Mouse (Mus musculus) embryonic stem cell, embryonic (primary cell): ENCODE measurements at regions not wholly inside any gene's neighbourhood (a gene's known extent, or its start where the extent isn't known, plus 50 kb on each side); places are given as distances from the start of the nearest gene placed in this dataset.

Experiments
- CTCF ChIA-PET, 4 experiments: fragments of 300-600 bp in 2 of 4; fragments of 350-600 bp in 2 of 4; sonication (Branson Sonifier 250); formaldehyde crosslinking; loops; one replicate each; lab custom pipeline; 2022; ENCODE audit warnings: inconsistent platforms in 2 of 4; lab: Charles Lee
- POLR2A ChIA-PET, 4 experiments: fragments of 300-600 bp in 2 of 4; fragments of 350-600 bp in 2 of 4; sonication (Branson Sonifier 250); formaldehyde crosslinking; loops; one replicate each; lab custom pipeline; 2022; ENCODE audit warnings: antibody characterized with exemption in 4 of 4, inconsistent platforms in 1 of 4; lab: Charles Lee

DNA sequence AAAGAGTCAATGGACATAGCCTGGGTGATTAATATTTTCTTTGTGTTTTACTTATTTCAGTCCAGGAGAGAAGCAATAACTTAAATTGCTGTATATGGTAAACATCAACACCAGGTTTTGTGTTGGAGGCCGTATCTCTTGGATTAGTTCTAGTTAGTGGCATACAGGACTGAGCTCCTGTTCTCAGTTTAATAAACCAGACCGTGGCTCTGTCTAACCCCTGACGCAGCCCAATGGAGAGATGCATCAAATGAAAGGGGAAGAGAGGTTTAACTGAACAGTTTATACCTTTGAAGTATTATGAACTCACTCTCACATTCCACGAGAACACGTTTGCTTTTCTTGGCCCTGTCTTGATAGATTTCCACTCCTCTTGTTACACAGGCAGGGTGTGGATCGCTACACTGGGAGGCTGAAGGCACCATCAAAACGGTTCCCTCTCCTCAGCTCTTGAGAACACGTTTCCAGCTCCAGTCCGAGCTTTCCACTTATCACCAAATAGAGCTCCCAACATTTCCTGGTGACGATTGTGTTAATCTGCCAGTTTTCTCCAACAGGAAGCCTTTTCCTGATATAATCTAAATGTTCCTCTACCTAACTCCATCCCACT is 54.0 kb upstream of the Cerkl start:
- ChIA-PET CTCF (interaction anchor here in 2 of 4 experiments (0.9 to 2.5 kb wide), 6 partner anchors 11 to 265 kb away, joined by 4 to 9 read pairs (median 6); no protein-coding TSS in a partner anchor), POLR2A (interaction anchor here in 1 of 4 experiments (1.0 to 1.2 kb wide), 2 partner anchors 125 to 128 kb away, joined by 3 read pairs; no protein-coding TSS in a partner anchor)

DNA sequence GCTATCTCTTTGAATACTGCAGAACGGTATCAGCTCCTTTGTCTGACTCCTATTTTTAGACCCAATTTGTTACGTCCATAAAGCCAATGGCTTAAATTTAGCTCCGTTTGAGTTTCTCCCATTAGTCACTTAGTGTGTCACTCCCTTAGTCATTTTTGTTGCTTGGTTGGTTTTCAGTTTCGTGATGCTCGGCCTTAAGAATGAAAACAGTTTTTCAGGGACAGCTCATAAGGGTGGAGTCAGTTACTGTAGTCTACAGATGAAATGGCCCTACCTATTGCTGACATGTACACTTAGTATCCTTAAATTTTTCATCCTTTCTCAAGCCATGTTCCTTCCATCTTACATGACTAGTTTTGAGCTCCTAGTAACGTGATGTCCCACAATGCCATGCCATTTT is 54.5 kb upstream of the Cerkl start:
- POLR2A ChIA-PET: interaction anchor here in 2 of 4 experiments (1.0 to 1.2 kb wide), 3 partner anchors 125 to 128 kb away, joined by 3 to 4 read pairs (median 3); partner anchors contain the start of gene Itprid2 (in 1 of the 2)
- CTCF ChIA-PET: interaction anchor here in 3 of 4 experiments (0.9 to 2.5 kb wide), 9 partner anchors 12 to 264 kb away, joined by 3 to 10 read pairs (median 7); no protein-coding TSS in a partner anchor

DNA sequence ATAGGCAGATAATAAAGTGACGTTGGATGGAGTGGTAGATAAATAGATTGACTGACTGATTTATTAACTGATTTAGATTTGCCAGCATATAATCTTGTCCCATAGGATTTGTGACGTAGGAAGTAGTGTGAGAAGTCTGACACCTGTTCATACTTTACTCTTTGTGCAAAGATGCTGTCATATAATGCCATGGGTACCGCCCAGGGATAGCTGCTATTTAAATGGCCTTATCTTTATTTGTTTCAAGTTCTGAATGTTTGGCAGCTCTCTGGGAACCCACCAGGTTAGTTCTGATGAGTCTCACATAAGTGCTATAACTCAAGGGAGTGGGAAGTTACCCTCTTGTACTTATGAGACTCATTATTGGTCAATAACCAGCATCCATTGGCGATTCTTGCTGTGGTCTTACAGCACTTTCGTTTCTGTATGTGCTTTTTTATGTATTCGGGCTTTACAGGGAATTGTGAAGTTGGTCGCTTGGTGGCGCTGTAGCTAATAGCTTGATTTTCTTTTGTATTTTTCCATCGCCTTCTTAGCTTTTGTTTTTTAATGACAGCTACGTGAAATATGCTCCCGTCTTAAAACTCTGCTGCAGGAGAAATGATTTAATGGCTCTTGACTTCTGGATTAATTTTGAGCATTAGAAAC is 55.2 kb upstream of the Cerkl start:
- POLR2A ChIA-PET: interaction anchor here in 2 of 4 experiments (1.0 to 1.2 kb wide), 2 partner anchors 16 to 124 kb away, joined by 4 read pairs; partner anchors contain the start of gene Itprid2 (in 1 of the 2)

DNA sequence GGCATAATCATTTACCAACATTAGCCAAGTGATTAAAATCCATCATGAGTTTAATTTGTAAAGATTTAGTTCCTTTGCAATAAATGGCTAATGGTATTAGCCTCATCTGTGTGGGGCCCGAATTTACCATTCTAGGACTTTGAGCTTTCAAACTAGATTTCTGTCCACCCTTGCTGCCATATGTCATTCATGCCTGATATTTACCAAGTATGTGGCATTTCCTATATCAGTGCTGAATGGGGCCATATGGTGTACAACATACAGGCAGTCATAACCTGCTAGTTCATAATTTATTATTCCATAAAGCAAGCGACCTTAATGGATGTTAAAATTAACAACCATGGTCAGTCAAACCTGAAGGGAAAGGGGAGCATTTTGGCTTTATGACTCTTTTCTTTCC is 55.8 kb upstream of the Cerkl start:
- ChIA-PET CTCF (interaction anchor here (0.6 to 2.5 kb wide), 14 partner anchors 11 to 763 kb away, joined by 3 to 10 read pairs (median 4); no protein-coding TSS in a partner anchor), POLR2A (interaction anchor here in 2 of 4 experiments (1.0 to 1.2 kb wide), 2 partner anchors 16 to 123 kb away, joined by 4 read pairs; partner anchors contain the start of gene Itprid2 (in 1 of the 2))

More for the DNA sequence above, 55.2 kb upstream of the Cerkl start:
- CTCF ChIA-PET: interaction anchor here (0.6 to 2.5 kb wide), 16 partner anchors 11 to 763 kb away, joined by 3 to 10 read pairs (median 4); no protein-coding TSS in a partner anchor

DNA sequence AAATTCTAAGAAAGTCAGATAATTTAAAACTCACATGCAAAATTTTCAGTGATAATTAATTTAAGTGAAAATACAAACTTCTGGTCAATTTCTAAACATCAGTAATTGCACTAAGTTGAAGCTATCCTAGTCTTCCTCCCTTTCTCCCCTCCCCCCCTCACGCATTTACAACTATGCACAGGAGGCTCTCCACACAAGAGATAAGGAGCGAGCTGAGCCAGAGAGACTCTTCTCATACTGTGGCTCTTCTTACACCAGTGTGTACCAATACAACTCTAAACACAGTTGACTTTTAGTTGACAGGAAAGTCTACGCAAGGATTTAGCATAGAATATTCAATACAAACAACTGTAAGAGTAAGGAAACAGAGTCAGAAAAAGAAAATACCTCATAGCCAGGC is 57.1 kb upstream of the Cerkl start:
- CTCF ChIA-PET: interaction anchor here in 1 of 4 experiments (2.3 kb wide), 1 partner anchor 14 kb away, joined by 5 read pairs; no protein-coding TSS in a partner anchor
- POLR2A ChIA-PET: interaction anchor here in 1 of 4 experiments (0.8 kb wide), 1 partner anchor 720 kb away, joined by 3 read pairs; no protein-coding TSS in a partner anchor

DNA sequence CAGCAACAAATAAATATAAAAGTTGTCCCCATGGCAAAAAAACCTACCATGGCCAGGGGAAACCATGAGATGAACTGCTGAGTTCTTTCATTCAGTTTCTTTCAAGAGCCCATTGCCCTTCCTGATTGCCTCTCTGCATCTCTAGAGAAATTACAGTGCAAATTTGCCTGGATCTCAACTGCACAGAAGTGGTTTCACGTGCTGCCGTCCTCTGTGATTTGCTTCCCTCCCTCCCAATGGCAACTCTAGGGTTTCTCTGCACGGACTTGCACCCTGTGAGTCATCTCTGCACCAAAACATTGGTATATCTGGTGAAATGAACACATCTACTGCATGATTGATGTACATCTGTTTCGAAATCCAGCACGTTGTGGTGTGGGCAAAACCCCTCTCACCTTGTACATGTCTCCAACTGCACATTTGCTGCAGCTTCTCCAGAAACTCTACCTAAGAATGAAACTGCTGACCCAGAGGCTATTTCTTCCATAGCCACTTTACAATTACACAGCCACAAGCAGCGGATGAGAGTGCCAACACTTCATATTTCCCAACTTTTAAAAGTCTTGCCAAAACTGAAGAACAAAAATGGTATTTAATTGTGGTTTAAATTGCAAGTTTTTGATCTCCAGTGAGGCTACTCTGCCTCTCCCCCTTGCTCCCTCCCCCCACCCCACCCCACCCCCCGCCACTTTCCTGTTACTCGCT is 61.6 kb upstream of the Cerkl start:
- ChIA-PET POLR2A (no interaction called here), CTCF (no interaction called here)

DNA sequence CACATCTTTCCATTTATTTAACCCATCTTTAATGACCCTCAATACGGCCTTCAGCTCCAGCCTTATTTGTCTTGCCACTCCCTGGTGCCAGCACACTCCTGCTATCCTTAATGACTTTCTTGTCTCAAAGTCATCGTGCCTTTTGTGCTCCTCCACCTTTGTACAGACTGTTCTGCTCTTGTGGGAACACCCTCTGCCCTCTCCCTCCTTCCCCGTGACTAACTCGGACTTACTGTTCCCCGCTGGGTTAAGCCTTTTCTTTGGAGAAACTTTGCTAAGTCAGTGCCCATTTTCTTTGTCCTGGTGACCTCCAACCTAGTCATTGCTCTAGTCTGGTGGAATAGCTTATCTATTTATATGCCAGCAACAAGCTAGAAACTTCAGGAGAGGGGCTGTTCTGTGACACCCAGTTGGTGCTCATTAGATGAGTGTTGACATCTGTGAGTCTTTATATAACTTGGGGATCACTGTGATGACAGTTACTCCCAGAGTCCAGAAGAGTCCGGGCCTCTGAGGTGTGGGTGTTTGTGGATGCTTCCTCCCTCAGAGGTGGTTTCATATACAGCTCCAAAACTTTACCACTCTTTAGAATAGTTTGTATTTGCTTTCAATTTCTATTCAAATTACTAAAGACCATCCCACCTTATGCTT is 63.3 kb upstream of the Cerkl start:
- ChIA-PET POLR2A (interaction anchor here in 1 of 4 experiments (1.5 kb wide), 1 partner anchor 9 kb away, joined by 7 read pairs; no protein-coding TSS in a partner anchor), CTCF (interaction anchor here in 1 of 4 experiments (0.6 kb wide), 1 partner anchor 148 kb away, joined by 4 read pairs; no protein-coding TSS in a partner anchor)

DNA sequence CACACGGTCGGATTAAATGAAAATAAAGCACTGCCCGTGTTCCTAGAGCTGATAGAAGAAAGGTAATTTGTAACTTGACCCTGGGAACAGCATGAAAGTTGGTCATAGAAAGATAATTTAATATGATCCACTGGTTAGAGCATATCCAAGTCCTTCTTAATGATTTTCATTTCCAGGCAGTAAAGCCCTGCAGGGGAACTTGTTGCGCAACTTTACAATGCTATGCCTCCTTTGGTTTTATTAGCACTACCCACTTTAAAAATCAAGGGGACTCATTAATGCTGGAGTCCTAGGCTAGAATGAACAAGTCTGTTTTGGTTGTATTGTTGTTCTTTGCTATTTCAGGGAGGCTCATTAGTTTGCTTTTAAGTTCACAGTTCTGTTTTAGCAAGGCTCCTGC is 66.9 kb upstream of the Cerkl start:
- POLR2A ChIA-PET: no interaction called here
- CTCF ChIA-PET: no interaction called here

DNA sequence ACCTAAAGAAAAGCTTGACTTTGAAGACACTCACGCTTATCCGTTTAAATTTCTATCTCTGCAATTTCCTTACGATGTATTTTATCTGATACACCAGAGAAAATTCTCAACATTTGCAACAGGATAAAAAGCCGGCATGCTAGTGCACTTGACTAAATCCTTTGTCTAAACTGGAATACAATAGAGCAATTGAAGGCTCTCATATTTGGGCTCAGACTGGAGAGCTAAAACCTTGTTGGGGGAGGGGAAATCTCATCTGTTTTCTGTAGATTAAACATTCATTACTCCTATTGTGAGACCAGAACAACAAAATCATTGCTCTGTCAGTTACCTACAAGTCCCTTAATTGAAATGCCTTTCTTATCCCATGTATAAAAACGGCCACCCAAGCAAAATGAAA is 70.9 kb upstream of the Cerkl start:
- CTCF ChIA-PET: no interaction called here
- POLR2A ChIA-PET: interaction anchor here in 1 of 4 experiments (1.6 to 1.7 kb wide), 2 partner anchors 11 to 108 kb away, joined by 4 read pairs; partner anchors contain the start of gene Itprid2

DNA sequence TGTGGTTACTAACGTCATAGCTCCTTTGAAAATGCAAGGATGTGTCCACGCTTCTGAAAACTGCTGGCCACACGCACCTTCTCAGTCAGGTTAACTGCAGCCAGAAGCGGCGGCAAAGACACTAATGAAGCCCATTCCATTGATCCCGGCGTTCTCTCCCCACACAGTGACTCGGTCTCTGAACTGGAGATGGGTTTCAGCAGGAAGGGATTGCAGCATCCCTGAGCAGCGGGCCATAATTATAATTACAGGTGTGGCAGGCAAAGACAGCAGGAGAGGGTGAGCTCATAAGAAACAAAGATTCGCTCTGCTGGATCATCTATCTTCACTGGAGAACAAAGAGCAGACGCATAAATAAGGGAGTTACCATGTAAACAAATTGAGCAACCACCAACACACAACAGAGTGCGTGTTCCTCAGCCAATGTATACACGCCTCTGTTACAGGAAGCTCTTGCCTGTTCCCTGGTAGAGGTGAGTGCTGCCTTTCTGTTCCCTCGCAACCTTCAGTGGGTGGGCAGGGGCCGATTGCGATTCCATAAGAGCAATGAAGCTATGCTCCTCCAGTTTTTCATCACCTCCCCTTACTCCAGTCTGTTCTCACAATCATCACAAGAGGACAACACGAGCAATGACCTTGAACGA is 71.9 kb upstream of the Cerkl start:
- CTCF ChIA-PET: interaction anchor here in 2 of 4 experiments (0.8 to 1.2 kb wide), 2 partner anchors 16 to 746 kb away, joined by 4 read pairs; no protein-coding TSS in a partner anchor
- POLR2A ChIA-PET: interaction anchor here in 3 of 4 experiments (0.8 to 1.7 kb wide), 6 partner anchors 9 to 107 kb away, joined by 3 to 7 read pairs (median 4); partner anchors contain the start of gene Itprid2 (in 2 of the 3)

DNA sequence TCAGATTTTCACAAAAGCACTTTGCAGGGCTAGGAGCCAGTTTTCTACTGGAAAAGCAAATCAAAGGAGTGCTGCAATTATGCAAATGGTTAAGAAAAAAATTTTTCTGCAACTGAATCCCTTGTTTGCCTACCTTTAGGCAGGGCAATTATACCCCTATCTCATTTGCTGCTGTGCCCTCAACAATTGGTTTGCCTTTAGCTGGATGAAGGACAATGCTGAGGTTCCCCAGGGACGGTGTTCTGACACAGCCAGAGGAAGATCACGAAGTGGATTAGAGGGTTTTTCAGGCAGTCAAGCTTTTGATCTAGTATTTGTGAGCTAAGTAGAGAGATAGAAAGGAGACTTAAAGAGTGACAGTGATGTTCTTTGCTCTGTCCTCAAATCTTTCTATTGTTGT is 72.6 kb upstream of the Cerkl start:
- ChIA-PET CTCF (interaction anchor here in 2 of 4 experiments (0.8 to 1.2 kb wide), 2 partner anchors 17 to 745 kb away, joined by 4 read pairs; no protein-coding TSS in a partner anchor), POLR2A (interaction anchor here in 3 of 4 experiments (1.2 to 1.7 kb wide), 6 partner anchors 9 to 107 kb away, joined by 3 to 7 read pairs (median 4); partner anchors contain the start of gene Itprid2 (in 2 of the 3))

DNA sequence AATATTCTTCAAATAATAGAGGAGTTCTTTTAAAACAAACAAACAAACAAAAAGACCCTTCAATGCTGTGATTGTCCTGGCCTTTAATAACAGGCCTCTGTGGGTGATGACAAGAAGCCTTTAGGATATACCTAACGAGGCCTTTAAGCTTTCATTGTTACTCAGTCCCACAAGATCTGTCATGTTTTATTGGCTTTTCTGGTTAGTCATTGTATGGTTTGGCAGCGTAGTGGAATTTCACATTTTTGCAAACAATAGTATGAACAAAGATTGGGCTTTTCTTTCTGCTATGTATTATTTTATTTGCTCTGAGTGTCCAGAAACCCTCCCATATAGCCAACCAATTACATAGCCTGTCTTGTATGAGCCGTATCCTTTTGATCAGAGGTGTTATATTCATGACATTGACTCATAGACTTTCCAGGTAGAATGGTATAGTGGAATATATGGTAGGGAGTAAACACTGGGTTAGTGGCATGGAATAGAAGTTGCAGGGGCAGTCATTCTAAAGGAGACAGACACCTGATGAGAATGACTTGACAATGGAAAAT is 76.1 kb upstream of the Cerkl start:
- CTCF ChIA-PET: no interaction called here

DNA sequence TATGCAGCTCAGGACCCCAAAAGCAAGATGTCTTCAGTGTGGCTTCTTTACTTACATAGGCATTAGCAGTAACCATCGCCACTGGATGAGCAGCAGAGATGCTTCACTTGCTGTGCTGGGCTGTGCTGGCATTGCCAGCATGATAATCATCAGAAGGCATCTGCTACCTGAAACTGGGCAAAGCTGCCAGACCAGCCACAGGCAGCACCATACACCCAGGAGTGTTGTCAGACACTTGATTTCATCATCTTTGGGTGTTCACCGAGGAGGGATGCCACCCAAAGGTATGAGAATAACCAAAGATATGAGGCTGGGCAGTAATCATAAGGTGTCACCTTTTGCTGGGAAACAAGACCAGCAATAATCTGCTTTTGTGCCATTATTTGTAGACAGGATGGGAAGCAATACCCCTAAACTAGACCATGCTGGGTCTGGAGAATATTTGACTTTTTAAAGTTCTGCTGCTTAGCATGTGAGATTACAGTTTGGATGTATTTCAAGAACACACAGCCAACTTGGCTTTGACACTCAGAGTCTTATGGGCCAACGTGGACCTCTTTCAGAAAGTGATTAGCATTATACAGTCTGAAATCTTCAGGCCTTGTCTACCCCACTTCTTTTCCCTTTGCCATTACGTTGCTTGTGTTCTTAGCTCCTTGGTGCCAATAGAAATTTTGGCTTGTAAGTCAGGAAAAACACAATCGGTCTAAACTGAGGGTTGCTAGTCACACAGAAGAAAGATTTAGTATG is 80.7 kb upstream of the Cerkl start:
- POLR2A ChIA-PET: interaction anchor here in 1 of 4 experiments (1.4 kb wide), 1 partner anchor 9 kb away, joined by 4 read pairs; no protein-coding TSS in a partner anchor

More for the DNA sequence above, 76.1 kb upstream of the Cerkl start:
- POLR2A ChIA-PET: no interaction called here

DNA sequence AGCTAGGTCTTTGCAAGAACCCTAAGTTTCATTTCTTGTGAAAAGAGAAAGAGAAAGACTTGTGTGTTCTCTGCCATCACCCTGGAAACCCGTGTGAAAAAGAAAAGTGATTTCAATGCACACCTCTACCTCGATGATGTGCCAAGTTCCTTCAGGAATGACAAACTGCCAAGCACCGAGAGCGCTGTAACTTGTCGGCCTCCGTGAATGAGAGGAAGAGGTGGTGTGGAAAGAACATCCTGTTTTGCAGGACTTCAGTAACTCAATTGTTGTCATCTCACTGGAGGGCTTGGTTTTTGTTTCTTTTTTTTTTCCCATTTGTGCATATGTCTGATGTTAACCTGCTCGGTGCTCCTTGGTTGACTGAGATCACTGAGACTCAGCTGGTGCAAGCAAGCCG is 83.8 kb upstream of the Cerkl start:
- ChIA-PET POLR2A (no interaction called here), CTCF (interaction anchor here in 1 of 4 experiments (0.7 kb wide), 1 partner anchor 27 kb away, joined by 3 read pairs; no protein-coding TSS in a partner anchor)

More for the DNA sequence above, 80.7 kb upstream of the Cerkl start:
- CTCF ChIA-PET: interaction anchor here in 1 of 4 experiments (1.1 kb wide), 1 partner anchor 27 kb away, joined by 3 read pairs; no protein-coding TSS in a partner anchor

DNA sequence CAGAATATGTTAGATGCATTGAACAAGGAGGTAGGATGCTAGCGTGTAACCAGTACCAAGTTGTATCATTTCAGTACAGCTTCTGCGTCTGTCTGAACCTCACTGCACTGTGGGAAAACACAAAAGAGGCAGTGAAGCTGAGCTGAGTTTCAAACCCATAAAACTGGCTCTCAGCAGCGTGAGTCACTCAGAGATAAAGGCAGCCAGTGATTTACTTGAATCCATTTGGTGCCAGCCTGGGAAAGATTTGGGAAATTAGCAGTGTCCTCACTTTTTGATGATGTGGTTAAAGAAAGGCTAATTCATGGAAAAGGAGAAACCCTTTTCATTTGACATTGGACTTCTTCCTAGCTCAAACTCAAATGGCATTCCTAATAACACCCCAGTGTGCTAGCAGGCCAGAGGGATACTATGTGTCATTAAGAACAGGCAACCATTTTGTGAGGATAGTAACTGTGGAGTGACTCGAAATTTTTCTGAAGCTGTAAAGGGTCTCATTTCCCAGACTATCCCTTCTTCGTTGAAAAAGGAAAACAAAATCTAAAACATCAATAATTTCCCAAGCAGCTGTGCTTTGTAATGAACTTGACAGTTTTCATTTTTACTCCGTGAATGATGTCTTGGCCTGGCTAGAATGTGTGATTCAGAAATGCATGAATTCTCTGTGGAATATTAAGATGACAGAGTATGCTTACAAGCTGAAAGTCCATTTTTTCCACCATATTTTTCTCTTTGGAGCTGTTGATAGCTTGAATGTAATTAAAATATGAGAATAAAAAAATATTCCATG is 85.8 kb upstream of the Cerkl start:
- ChIA-PET POLR2A (interaction anchor here in 1 of 4 experiments (1.2 kb wide), 1 partner anchor 11 kb away, joined by 3 read pairs; no protein-coding TSS in a partner anchor), CTCF (no interaction called here)
